Mouse (Mus musculus): ENCODE results near the gene Gm5797. TPM values are rescaled to one million over a fixed set of nuclear protein-coding genes. Genes with fewer than 3 reads are reported as not detected.
"Not testable (repeated sequence)": the region's sequence is repeated elsewhere in the genome, so short reads cannot be mapped to it uniquely, and the experiment has no call there.

Gene Gm5797
- not detected in 2 replicates for polyA plus RNA-seq (2016; fragmentation: Nextera tagmentation; extraction: Ambion mirVana)

DNA sequence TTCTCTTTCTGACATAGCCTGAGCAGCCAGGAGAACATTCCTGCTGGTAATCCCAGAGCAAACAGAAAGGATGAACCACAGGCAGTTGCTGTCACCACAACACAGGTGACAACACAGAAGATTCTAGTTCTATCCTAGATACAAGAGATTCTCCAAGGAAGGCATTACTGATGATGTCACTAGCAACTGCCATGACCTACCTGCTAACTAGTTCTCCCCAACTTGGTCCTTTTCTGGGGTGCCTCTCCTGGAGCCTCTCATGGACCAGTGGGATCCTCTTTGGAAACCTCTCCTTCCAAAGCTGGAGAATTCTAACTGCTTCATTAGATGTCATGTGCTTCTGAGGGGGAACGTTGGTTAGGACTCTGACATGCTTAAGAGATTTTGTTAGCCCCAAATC lies at the start of gene Gm5797:
Gene Gm5797, minus strand, starts transcription at position 101 of the 400 bp plus-strand sequence.
- H3K4me2 ChIP-seq; H3K36me3 ChIP-seq; ATAC-seq; H3K4me1 ChIP-seq; H3K9me3 ChIP-seq (replicated peaks); H3K27me3 ChIP-seq (replicated peaks); H3K4me3 ChIP-seq; H3K9ac ChIP-seq; H3K27ac ChIP-seq: not testable (repeated sequence)
- no CpG with 5 or more reads among the region's 1 CpGs for WGBS (ENCODE audit: insufficient replicate concordance)

DNA sequence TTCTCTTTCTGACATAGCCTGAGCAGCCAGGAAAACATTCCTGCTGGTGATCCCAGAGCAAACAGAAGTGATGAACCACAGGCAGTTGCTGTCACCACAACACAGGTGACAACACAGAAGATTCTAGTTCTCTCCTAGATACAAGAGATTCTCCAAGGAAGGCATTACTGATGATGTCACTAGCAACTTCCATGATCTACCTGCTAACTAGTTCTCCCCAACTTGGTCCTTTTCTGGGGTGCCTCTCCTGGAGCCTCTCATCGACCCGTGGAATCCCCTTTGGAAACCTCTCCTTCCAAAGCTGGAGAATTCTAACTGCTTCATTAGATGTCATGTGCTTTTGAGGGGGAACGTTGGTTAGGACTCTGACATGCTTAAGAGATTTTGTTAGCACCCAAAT lies 32.8 kb upstream of the Gm5797 start, which contains the start of gene Gm8374:
Gene Gm8374, minus strand, starts transcription at position 101 of the 400 bp plus-strand sequence.
- not testable (repeated sequence) for H3K27me3 ChIP-seq (replicated peaks); H3K4me3 ChIP-seq; H3K4me1 ChIP-seq; H3K9ac ChIP-seq; H3K4me2 ChIP-seq; H3K36me3 ChIP-seq; ATAC-seq; H3K9me3 ChIP-seq (replicated peaks); H3K27ac ChIP-seq
- WGBS (ENCODE audit: insufficient replicate concordance) = 65% methylated on average over 3 of the region's 3 CpGs

DNA sequence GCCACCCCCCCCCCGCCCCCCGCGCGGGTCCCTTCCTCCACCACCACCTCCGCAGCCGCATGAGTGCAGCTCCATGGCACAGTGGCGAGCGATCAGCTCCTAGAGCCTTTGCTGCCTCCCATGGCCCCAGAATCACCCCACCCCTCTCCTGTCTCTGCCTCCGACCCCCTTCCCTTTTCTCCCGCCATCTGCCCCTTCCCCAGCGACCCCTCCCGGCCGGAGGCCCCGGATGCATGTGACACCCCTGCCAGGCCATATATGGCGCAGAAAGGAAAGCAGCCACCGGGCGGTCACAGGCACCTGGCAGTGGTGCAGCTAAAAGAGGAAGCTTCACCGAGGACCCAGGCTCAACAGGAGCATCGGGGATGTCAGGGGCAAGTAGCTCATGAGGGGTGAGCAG lies 17.1 kb downstream of the Gm5797 start:
- ATAC-seq; H3K9me3 ChIP-seq (replicated peaks); H3K4me1 ChIP-seq; H3K27ac ChIP-seq; H3K27me3 ChIP-seq (replicated peaks); H3K36me3 ChIP-seq; H3K9ac ChIP-seq: not testable (repeated sequence)
- peak overlapping the region; percentile 58 for H3K4me2 ChIP-seq
- WGBS (ENCODE audit: insufficient replicate concordance) = under 1% methylated on average over 16 of the region's 19 CpGs
- peak overlapping the region; percentile 31 for H3K4me3 ChIP-seq

DNA sequence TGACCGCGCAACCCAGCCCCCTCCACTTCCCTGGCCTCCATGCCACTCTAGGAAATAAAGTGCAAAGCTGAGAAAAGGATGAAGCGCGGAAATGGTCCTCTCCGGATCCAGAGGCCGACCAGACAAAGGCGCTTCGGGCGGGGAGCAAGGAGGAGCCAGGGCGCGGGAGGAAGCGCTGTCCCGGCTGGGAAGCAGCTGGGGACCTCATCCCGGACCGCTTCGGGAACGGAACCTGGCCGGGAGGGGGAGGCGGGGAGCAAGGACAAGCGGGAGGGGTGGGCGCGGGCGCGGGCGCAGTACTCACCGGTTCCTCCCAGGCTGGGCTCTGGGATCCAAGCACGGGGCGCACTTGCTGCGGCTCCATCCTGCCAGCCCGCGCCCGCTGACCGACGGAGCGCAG lies 17.5 kb downstream of the Gm5797 start, which contains the start of gene Gm3739:
Gene Gm3739, minus strand, starts transcription at position 389 of the 400 bp plus-strand sequence.
- not testable (repeated sequence) for H3K4me1 ChIP-seq; H3K27me3 ChIP-seq (replicated peaks); H3K9ac ChIP-seq; H3K9me3 ChIP-seq (replicated peaks); H3K27ac ChIP-seq; ATAC-seq; H3K36me3 ChIP-seq
- WGBS (ENCODE audit: insufficient replicate concordance) = 2% methylated on average over 11 of the region's 35 CpGs
- Histone ChIP-seq H3K4me2 (peak within 1 kb of the TSS; percentile 58), H3K4me3 (peak within 1 kb of the TSS; percentile 31)

Other genes starting within 250 kb of the Gm5797 start
- 0.07 TPM in 1 of 2 replicates, not detected in the other for gene Gm3696, start 231.8 kb downstream of the Gm5797 start, polyA plus RNA-seq (2016; fragmentation: Nextera tagmentation; extraction: Ambion mirVana)
- not detected in 2 replicates for gene Gm6676, start 207.0 kb downstream of the Gm5797 start, polyA plus RNA-seq (2016; fragmentation: Nextera tagmentation; extraction: Ambion mirVana)
- gene Gm3512, start 157.9 kb downstream of the Gm5797 start, polyA plus RNA-seq (2016; fragmentation: Nextera tagmentation; extraction: Ambion mirVana) = 0.36 and 0.43 TPM in 2 replicates
- gene Gm16434, start 137.9 kb downstream of the Gm5797 start, polyA plus RNA-seq (2016; fragmentation: Nextera tagmentation; extraction: Ambion mirVana) = not detected in 2 replicates
- not detected in 2 replicates for gene Gm3727, start 67.7 kb downstream of the Gm5797 start, polyA plus RNA-seq (2016; fragmentation: Nextera tagmentation; extraction: Ambion mirVana)
- gene Gm3739, start 17.3 kb downstream of the Gm5797 start, polyA plus RNA-seq (2016; fragmentation: Nextera tagmentation; extraction: Ambion mirVana) = 0.12 TPM in 1 of 2 replicates, not detected in the other
- gene Gm8374, start 32.7 kb upstream of the Gm5797 start, polyA plus RNA-seq (2016; fragmentation: Nextera tagmentation; extraction: Ambion mirVana) = not detected in 2 replicates
- gene Gm3755, start 118.5 kb upstream of the Gm5797 start, polyA plus RNA-seq (2016; fragmentation: Nextera tagmentation; extraction: Ambion mirVana) = not detected in 2 replicates
- gene Gm3752, start 151.4 kb upstream of the Gm5797 start, polyA plus RNA-seq (2016; fragmentation: Nextera tagmentation; extraction: Ambion mirVana) = not detected in 2 replicates
- gene Gm3558, start 236.2 kb upstream of the Gm5797 start, polyA plus RNA-seq (2016; fragmentation: Nextera tagmentation; extraction: Ambion mirVana) = 0.11 TPM in 1 of 2 replicates, not detected in the other

All from liver, embryonic 12.5 days (tissue).